Mouse (Mus musculus) hindbrain, embryonic 16.5 days (tissue): ENCODE results near the gene Gpr39. TPM values are rescaled to one million over a fixed set of nuclear protein-coding genes. Genes with fewer than 3 reads are reported as not detected.

ENCODE experiments used
- ATAC-seq: fragments of 200-750 bp; cut with Nextera tagmentation; 2 replicates; pipeline ENCODE4 v1.8.0; 2017; ENCODE audit warnings: moderate TSS enrichment, moderate library complexity
- H3K27ac ChIP-seq: fragments of 300-500 bp; sonication (generic); 2 replicates; pipeline ENCODE4 v1.5.1; 2014; ENCODE audit warnings: low read depth, mild to moderate bottlenecking, control low read depth, low read length, moderate library complexity
- H3K27me3 ChIP-seq: fragments of 300-500 bp; sonication (generic); replicated peaks from 2 replicates; pipeline ENCODE4 v1.6.1; 2014; ENCODE audit warnings: low read length; ENCODE audit not compliant: control insufficient read depth, insufficient read depth
- H3K36me3 ChIP-seq: fragments of 300-500 bp; sonication (generic); 2 replicates; pipeline ENCODE4 v1.6.1; 2014; ENCODE audit warnings: mild to moderate bottlenecking, low read length, moderate library complexity, mixed read lengths; ENCODE audit not compliant: control insufficient read depth, insufficient read depth
- H3K4me1 ChIP-seq: fragments of 300-500 bp; sonication (generic); 2 replicates; pipeline ENCODE4 v1.6.1; 2014; ENCODE audit warnings: low read depth, low read length; ENCODE audit not compliant: control insufficient read depth, insufficient read depth
- H3K4me2 ChIP-seq: fragments of 300-500 bp; sonication (generic); 2 replicates; pipeline ENCODE4 v1.6.1; 2014; ENCODE audit warnings: mild to moderate bottlenecking, low read length, control low read depth, moderate library complexity
- H3K4me3 ChIP-seq: fragments of 300-500 bp; sonication (generic); 2 replicates; pipeline ENCODE4 v1.5.1; 2014; ENCODE audit warnings: mild to moderate bottlenecking, low read length, control low read depth, moderate library complexity
- H3K9ac ChIP-seq: fragments of 300-500 bp; sonication (generic); 2 replicates; pipeline ENCODE4 v1.6.1; 2014; ENCODE audit warnings: low read depth, mild to moderate bottlenecking, control low read depth, low read length, moderate library complexity
- H3K9me3 ChIP-seq: fragments of 300-500 bp; sonication (generic); 2 replicates; pipeline ENCODE4 v1.6.1; 2014; ENCODE audit warnings: mild to moderate bottlenecking, low read length, moderate library complexity; ENCODE audit not compliant: control insufficient read depth
- WGBS: fragments of 180-500 bp; shearing (Covaris S2); extraction: QIAGEN DNeasy Blood & Tissue Kit; methylation state at CpG from one replicate; pipeline ENCODE4 v1.1.7; 2014; 5-methylcytosine and 5-hydroxymethylcytosine counted together
- polyA plus RNA-seq: library from polyadenylated mRNA; unstranded; fragments of >200 nt; fragmentation: Nextera tagmentation; extraction: Ambion mirVana; gene quantifications from 2 replicates; pipeline ENCODE4 v1.2.1, GENCODE M21; 2015

Gpr39 gene
- polyA plus RNA-seq, 1 experiment from 2014 or later: 0.16 TPM

DNA sequence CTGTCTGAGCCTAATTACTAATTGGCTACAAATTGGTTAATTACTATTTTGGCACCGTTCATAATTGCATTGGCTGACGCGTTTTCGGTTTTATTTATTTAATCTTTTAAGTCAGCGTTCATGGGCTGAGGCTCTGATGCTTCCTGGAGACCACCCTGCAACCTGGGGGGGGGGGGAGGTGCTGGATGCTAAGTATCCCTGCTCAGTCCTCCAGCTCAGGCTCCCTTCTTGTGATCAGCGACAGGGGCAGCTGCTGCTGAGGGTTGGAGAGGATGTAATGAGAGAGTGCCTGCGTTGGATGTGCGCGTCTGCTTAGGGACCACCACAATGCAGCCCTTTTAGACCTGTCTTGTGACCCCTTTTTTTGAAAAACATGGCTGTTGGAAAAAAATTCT is 234.1 kb downstream of the Gpr39 start:
- Histone ChIP-seq H3K27me3 (no peaks in the 10 kb centered on the region), H3K4me3 (peak overlapping the region; percentile 56), H3K9ac (peak overlapping the region; percentile 67), H3K36me3 (no peaks in the 10 kb centered on the region), H3K27ac (no peak overlapping the region), H3K4me1 (peaks cover 14% of the 10 kb centered on the region), H3K9me3 (no peaks in the 10 kb centered on the region), H3K4me2 (peak overlapping the region; percentile 85)
- WGBS: 0% methylated on average over 9 of the region's 9 CpGs
- ATAC-seq: peak; percentile 37

DNA sequence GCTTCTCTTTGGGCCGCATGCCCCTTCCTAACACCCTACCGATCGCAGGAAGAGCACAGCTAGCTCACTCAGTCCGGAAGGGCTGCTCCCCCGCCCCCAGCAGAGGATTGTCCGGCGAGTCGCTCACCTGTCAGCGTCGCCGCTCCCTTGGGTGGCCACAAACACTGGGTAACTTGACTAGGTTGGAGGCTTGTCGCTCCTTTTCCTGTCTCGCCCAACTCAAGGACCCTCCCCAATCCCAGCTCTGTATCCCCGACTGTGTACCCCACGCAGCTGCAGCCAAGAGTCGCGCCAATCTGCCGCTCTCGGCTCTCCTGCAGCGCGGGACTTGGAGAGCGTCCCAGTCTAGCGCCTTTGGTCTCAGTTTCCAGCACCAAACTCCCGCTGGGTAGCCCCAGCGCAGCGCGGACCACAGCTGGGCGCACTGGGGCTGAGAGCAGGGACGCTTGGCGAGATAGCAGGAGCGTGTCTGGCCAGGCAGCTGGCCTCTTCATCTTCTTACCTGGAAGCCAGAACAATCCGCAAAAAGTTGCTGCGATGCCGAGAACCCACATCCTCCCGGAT is 234.6 kb downstream of the Gpr39 start:
- H3K27me3 ChIP-seq: no peaks in the 10 kb centered on the region
- WGBS: under 1% methylated on average over 34 of the region's 35 CpGs
- H3K4me3 ChIP-seq: peak overlapping the region; percentile 56
- peak; percentile 71 for ATAC-seq
- H3K36me3 ChIP-seq: no peaks in the 10 kb centered on the region
- peak overlapping the region; percentile 54 for H3K27ac ChIP-seq
- peak overlapping the region; percentile 67 for H3K9ac ChIP-seq
- peaks cover 14% of the 10 kb centered on the region for H3K4me1 ChIP-seq
- H3K9me3 ChIP-seq: no peaks in the 10 kb centered on the region
- peak overlapping the region; percentile 85 for H3K4me2 ChIP-seq

DNA sequence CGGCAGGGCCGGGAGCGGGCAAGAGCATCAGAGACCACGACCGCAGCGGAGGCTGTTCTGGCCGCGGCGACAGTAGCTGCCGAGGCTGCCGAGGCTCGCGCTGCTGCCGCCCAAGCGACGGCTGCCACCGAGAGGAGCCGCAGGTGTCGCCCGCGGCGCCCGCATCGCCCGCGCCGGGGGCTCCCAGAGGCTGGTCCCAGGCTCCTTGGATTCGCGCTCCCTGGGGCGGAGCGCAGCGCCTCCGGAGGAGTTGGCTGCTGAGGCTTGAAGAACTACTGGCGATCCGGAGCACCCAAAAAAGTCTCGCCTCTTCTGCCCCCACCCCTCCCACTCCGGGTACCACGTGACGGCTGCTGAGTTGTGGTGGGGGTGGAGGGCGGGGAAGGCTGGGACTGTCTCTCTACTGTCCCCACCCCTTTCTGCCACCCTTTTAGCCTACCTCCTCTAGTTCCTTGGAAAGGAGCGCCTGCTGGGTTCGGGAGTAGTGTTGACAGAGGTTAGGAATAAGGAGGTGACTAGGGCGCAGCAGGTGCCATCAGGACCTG is 235.2 kb downstream of the Gpr39 start:
- Histone ChIP-seq H3K9me3 (no peaks in the 10 kb centered on the region), H3K4me3 (peak overlapping the region; percentile 56), H3K9ac (peak overlapping the region; percentile 67), H3K4me2 (peak overlapping the region; percentile 85), H3K4me1 (peaks cover 14% of the 10 kb centered on the region), H3K36me3 (no peaks in the 10 kb centered on the region), H3K27ac (peak overlapping the region; percentile 54), H3K27me3 (no peaks in the 10 kb centered on the region)
- 0% methylated on average over 21 of the region's 43 CpGs for WGBS
- peak; percentile 76 for ATAC-seq

DNA sequence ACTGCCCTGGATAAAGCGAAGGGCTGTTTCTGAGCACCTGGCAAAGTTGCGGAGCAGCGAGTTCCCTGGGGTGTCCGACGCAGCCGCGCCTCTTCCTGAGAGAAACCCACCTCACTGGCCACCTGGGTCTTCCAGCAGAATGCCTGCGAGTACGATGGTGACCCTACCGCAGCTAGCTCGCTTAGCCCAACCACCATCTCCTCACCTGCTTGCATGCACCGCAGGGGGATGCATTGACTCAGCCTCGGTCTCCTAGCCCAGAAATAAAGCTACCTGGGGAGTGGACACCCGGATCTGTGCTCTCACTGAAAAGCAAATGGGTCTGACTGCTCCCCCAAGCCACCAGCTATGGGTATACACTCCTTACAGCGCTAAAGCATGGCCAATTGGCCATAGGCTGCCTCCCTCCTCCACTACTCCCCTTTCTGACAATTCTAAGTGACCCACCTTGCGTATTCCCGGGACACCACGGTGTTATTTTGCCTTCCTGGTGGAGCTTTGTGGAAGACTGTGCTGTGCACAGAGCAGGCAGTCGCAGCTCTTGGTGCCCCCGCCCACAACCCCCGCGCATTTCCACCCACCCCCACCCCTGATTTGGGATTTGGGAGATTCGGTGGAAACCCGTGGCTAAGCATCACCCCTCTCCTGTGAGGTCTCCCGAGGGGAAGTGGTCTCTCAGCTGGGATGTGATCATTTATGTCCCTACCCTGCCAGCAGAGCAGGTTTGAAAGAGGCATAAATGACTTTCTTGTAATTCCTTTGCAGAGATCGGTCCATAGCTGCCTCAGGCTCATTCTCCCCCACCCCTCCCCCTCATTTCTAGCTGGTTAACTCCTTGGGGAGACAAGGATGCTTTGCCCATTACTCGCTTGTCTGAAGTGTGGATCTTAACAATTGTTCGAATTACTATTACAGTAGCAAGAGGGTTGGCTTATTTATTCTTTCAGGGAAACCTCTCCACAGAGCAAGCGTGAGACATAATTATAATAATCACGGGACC is 236.1 kb downstream of the Gpr39 start, which contains the start of gene Lypd1:
Lypd1 (minus strand) TSS at position 501 of the 1,000 bp plus-strand sequence.
- Histone ChIP-seq H3K27me3 (no peaks in the 10 kb centered on the region), H3K27ac (peak within 1 kb of the TSS; percentile 54)
- WGBS: 3% methylated on average over 30 of the region's 30 CpGs

DNA sequence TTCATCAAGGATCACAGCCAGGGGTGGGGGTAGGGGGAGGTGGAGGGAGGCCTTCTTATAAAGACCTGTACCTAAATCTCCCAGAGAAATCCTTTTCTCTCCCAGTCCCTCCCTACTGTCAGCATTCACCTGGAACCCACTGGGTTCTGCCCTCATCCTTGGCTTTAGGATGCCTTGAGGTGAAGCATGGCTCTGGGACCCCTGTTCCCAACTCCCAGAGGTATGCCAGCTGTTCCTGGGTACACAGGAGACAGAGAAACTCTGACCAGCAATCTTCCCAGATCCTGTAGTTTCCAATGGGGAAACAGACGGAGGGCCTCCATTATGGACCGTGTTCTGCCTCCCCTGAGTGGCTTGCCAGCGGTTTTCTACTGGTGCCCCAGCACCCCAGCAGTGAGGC is 243.9 kb downstream of the Gpr39 start:
- no peak for ATAC-seq
- H3K36me3 ChIP-seq: no peaks in the 10 kb centered on the region
- no peaks in the 10 kb centered on the region for H3K4me1 ChIP-seq
- H3K4me2 ChIP-seq: no peak overlapping the region
- no peaks in the 10 kb centered on the region; the same call in 1 of the 2 replicates for H3K9me3 ChIP-seq
- H3K27ac ChIP-seq: no peak overlapping the region
- H3K4me3 ChIP-seq: no peak overlapping the region
- no peaks in the 10 kb centered on the region for H3K27me3 ChIP-seq
- WGBS: 95% methylated on average over 3 of the region's 3 CpGs
- no peak overlapping the region for H3K9ac ChIP-seq

More for the DNA sequence above, 236.1 kb downstream of the Gpr39 start, which contains the start of gene Lypd1:
- Histone ChIP-seq H3K4me2 (peak within 1 kb of the TSS; percentile 85), H3K36me3 (no peaks in the 10 kb centered on the region), H3K9ac (peak within 1 kb of the TSS; percentile 67), H3K4me3 (peak within 1 kb of the TSS; percentile 56), H3K4me1 (peaks cover 14% of the 10 kb centered on the region), H3K9me3 (no peaks in the 10 kb centered on the region)
- peak; percentile 43 for ATAC-seq

DNA sequence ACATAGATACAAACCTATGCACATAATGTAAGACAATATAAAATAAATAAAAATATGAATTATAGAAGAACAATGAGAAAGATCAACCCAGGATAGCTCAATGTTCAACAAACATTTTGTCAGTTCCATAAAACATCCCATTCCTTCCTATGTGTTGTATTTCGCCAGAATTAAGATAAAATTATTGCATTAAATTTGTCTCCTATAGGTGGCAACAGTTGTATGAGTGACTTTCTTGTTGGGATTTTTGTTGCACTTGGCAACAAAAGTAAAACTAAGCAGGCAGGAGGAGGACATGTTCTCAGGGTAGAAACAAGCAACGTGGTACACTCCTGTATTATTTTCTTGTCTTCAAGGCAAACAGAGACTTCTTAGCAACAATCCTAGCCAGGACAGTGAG is 246.3 kb downstream of the Gpr39 start:
- ATAC-seq: no peak
- no peaks in the 10 kb centered on the region for H3K4me1 ChIP-seq
- WGBS: 74% methylated on average over 2 of the region's 2 CpGs
- no peak overlapping the region for H3K9ac ChIP-seq
- no peaks in the 10 kb centered on the region for H3K36me3 ChIP-seq
- H3K27ac ChIP-seq: no peak overlapping the region
- H3K27me3 ChIP-seq: no peaks in the 10 kb centered on the region
- no peaks in the 10 kb centered on the region; the same call in 1 of the 2 replicates for H3K9me3 ChIP-seq
- H3K4me2 ChIP-seq: no peak overlapping the region
- no peak overlapping the region for H3K4me3 ChIP-seq

Other genes with a start within 250 kb of the Gpr39 start
- gene Actr3, start 241.3 kb upstream of the Gpr39 start, polyA plus RNA-seq: 221 and 232 TPM in 2 replicates
- 36.3 and 37.8 TPM in 2 replicates for gene Slc35f5, start 116.4 kb upstream of the Gpr39 start, polyA plus RNA-seq
- 91.8 and 107 TPM in 2 replicates for gene Lypd1, start 236.1 kb downstream of the Gpr39 start, polyA plus RNA-seq